Mouse (Mus musculus): ENCODE measurements around the gene Vps9d1. TPM values are rescaled to one million over a fixed set of nuclear protein-coding genes. Genes with fewer than 3 reads are reported as not detected.
"Not testable (repeated sequence)": the region's sequence is repeated elsewhere in the genome, so short reads cannot be mapped to it uniquely, and the experiment has no call there.

Vps9d1 gene
- polyA plus RNA-seq, 1 experiment: 152 TPM

GRCm38 (mm10) chr8:123278445-123278844, 24.3 kb upstream of the Vps9d1 start:
- no peak for DNase-seq
- TF ChIP-seq CTCF (IDR thresholded peaks at IDR 0.05; ENCODE audit: borderline replicate concordance, control insufficient read depth, extremely low read depth, insufficient read depth, low read length, poor library complexity): no peak
- TF ChIP-seq POLR2A (IDR thresholded peaks at IDR 0.05; ENCODE audit: control insufficient read depth, extremely low read depth, insufficient read depth, low read length, poor library complexity): no peak
- Histone ChIP-seq H3K4me1 (replicated peaks; ENCODE audit: control insufficient read depth, insufficient read depth, low read length) (no peaks in the 10 kb centered on the region), H3K27me3 (ENCODE audit: control insufficient read depth, insufficient read depth, low read length) (no peaks in the 10 kb centered on the region), H3K36me3 (ENCODE audit: control insufficient read depth, insufficient read depth, low read length) (no peaks in the 10 kb centered on the region), H3K27ac (ENCODE audit: control insufficient read depth, insufficient read depth, low read length) (no peak overlapping the region), H3K4me3 (ENCODE audit: control insufficient read depth, insufficient read depth, low read length) (no peak overlapping the region)
- 86% methylated on average over 7 of the region's 7 CpGs for WGBS

GRCm38 (mm10) chr8:123275096-123275495, 20.9 kb upstream of the Vps9d1 start:
- H3K36me3 ChIP-seq (ENCODE audit: control insufficient read depth, insufficient read depth, low read length): no peaks in the 10 kb centered on the region
- H3K27ac ChIP-seq (ENCODE audit: control insufficient read depth, insufficient read depth, low read length): no peak overlapping the region
- no peaks in the 10 kb centered on the region for H3K4me1 ChIP-seq (replicated peaks; ENCODE audit: control insufficient read depth, insufficient read depth, low read length)
- H3K4me3 ChIP-seq (ENCODE audit: control insufficient read depth, insufficient read depth, low read length): no peak overlapping the region
- no peaks in the 10 kb centered on the region for H3K27me3 ChIP-seq (ENCODE audit: control insufficient read depth, insufficient read depth, low read length)
- no peak for TF ChIP-seq POLR2A (IDR thresholded peaks at IDR 0.05; ENCODE audit: control insufficient read depth, extremely low read depth, insufficient read depth, low read length, poor library complexity)
- no peak for TF ChIP-seq CTCF (IDR thresholded peaks at IDR 0.05; ENCODE audit: borderline replicate concordance, control insufficient read depth, extremely low read depth, insufficient read depth, low read length, poor library complexity)
- 95% methylated on average over 12 of the region's 12 CpGs for WGBS
- no peak for DNase-seq

GRCm38 (mm10) chr8:123274447-123274846, 20.3 kb upstream of the Vps9d1 start:
- Histone ChIP-seq H3K27me3 (ENCODE audit: control insufficient read depth, insufficient read depth, low read length) (no peaks in the 10 kb centered on the region), H3K27ac (ENCODE audit: control insufficient read depth, insufficient read depth, low read length) (no peak overlapping the region), H3K4me1 (replicated peaks; ENCODE audit: control insufficient read depth, insufficient read depth, low read length) (no peaks in the 10 kb centered on the region), H3K36me3 (ENCODE audit: control insufficient read depth, insufficient read depth, low read length) (no peaks in the 10 kb centered on the region), H3K4me3 (ENCODE audit: control insufficient read depth, insufficient read depth, low read length) (no peak overlapping the region)
- WGBS: 95% methylated on average over 5 of the region's 5 CpGs
- no peak for DNase-seq
- TF ChIP-seq CTCF (IDR thresholded peaks at IDR 0.05; ENCODE audit: borderline replicate concordance, control insufficient read depth, extremely low read depth, insufficient read depth, low read length, poor library complexity) (no peak), POLR2A (IDR thresholded peaks at IDR 0.05; ENCODE audit: control insufficient read depth, extremely low read depth, insufficient read depth, low read length, poor library complexity) (no peak)

GRCm38 (mm10) chr8:123271901-123272300, 17.8 kb upstream of the Vps9d1 start:
- H3K4me3 ChIP-seq (ENCODE audit: control insufficient read depth, insufficient read depth, low read length): no peak overlapping the region
- no peaks in the 10 kb centered on the region for H3K27me3 ChIP-seq (ENCODE audit: control insufficient read depth, insufficient read depth, low read length)
- TF ChIP-seq CTCF (IDR thresholded peaks at IDR 0.05; ENCODE audit: borderline replicate concordance, control insufficient read depth, extremely low read depth, insufficient read depth, low read length, poor library complexity) (no peak), POLR2A (IDR thresholded peaks at IDR 0.05; ENCODE audit: control insufficient read depth, extremely low read depth, insufficient read depth, low read length, poor library complexity) (no peak)
- peaks cover 13% of the 10 kb centered on the region for H3K36me3 ChIP-seq (ENCODE audit: control insufficient read depth, insufficient read depth, low read length)
- no peaks in the 10 kb centered on the region for H3K4me1 ChIP-seq (replicated peaks; ENCODE audit: control insufficient read depth, insufficient read depth, low read length)
- DNase-seq: no peak
- 86% methylated on average over 4 of the region's 4 CpGs for WGBS
- H3K27ac ChIP-seq (ENCODE audit: control insufficient read depth, insufficient read depth, low read length): no peak overlapping the region

- no peak overlapping the region for H3K4me3 ChIP-seq (ENCODE audit: control insufficient read depth, insufficient read depth, low read length)
These were observed 17.0 kb upstream of the Vps9d1 start for GRCm38 (mm10) chr8:123271147-123271546.

GRCm38 (mm10) chr8:123267926-123268656, 13.9 kb upstream of the Vps9d1 start:
- no peak overlapping the region for H3K27ac ChIP-seq (ENCODE audit: control insufficient read depth, insufficient read depth, low read length)
- no peak for TF ChIP-seq CTCF (IDR thresholded peaks at IDR 0.05; ENCODE audit: borderline replicate concordance, control insufficient read depth, extremely low read depth, insufficient read depth, low read length, poor library complexity)
- no peak for TF ChIP-seq POLR2A (IDR thresholded peaks at IDR 0.05; ENCODE audit: control insufficient read depth, extremely low read depth, insufficient read depth, low read length, poor library complexity)
- no peaks in the 10 kb centered on the region for H3K27me3 ChIP-seq (ENCODE audit: control insufficient read depth, insufficient read depth, low read length)
- H3K36me3 ChIP-seq (ENCODE audit: control insufficient read depth, insufficient read depth, low read length): peaks cover 48% of the 10 kb centered on the region
- no peak overlapping the region for H3K4me3 ChIP-seq (ENCODE audit: control insufficient read depth, insufficient read depth, low read length)
- DNase-seq: no peak
- H3K4me1 ChIP-seq (replicated peaks; ENCODE audit: control insufficient read depth, insufficient read depth, low read length): no peaks in the 10 kb centered on the region
- 98% methylated on average over 14 of the region's 14 CpGs for WGBS

More at GRCm38 (mm10) chr8:123271147-123271546, 17.0 kb upstream of the Vps9d1 start:
- Histone ChIP-seq H3K4me1 (replicated peaks; ENCODE audit: control insufficient read depth, insufficient read depth, low read length) (no peaks in the 10 kb centered on the region), H3K36me3 (ENCODE audit: control insufficient read depth, insufficient read depth, low read length) (peaks cover 21% of the 10 kb centered on the region), H3K27me3 (ENCODE audit: control insufficient read depth, insufficient read depth, low read length) (no peaks in the 10 kb centered on the region), H3K27ac (ENCODE audit: control insufficient read depth, insufficient read depth, low read length) (no peak overlapping the region)
- no peak for DNase-seq
- TF ChIP-seq POLR2A (IDR thresholded peaks at IDR 0.05; ENCODE audit: control insufficient read depth, extremely low read depth, insufficient read depth, low read length, poor library complexity) (no peak), CTCF (IDR thresholded peaks at IDR 0.05; ENCODE audit: borderline replicate concordance, control insufficient read depth, extremely low read depth, insufficient read depth, low read length, poor library complexity) (no peak)
- 95% methylated on average over 10 of the region's 10 CpGs for WGBS

GRCm38 (mm10) chr8:123257593-123257992, 3.4 kb upstream of the Vps9d1 start:
- H3K4me3 ChIP-seq (ENCODE audit: control insufficient read depth, insufficient read depth, low read length); H3K27me3 ChIP-seq (ENCODE audit: control insufficient read depth, insufficient read depth, low read length); DNase-seq; H3K36me3 ChIP-seq (ENCODE audit: control insufficient read depth, insufficient read depth, low read length); H3K27ac ChIP-seq (ENCODE audit: control insufficient read depth, insufficient read depth, low read length): not testable (repeated sequence)
- 96% methylated on average over 8 of the region's 8 CpGs for WGBS
- H3K4me1 ChIP-seq (replicated peaks; ENCODE audit: control insufficient read depth, insufficient read depth, low read length): peaks cover 15% of the 10 kb centered on the region

Data from thymus, adult 2 months (tissue).